Mouse (Mus musculus): ENCODE measurements around the gene Lrrc20. TPM values are rescaled to one million over a fixed set of nuclear protein-coding genes. Genes with fewer than 3 reads are reported as not detected.

The Lrrc20 gene
- polyA plus RNA-seq, 1 experiment from 2014 or later: 9.7 TPM

DNA sequence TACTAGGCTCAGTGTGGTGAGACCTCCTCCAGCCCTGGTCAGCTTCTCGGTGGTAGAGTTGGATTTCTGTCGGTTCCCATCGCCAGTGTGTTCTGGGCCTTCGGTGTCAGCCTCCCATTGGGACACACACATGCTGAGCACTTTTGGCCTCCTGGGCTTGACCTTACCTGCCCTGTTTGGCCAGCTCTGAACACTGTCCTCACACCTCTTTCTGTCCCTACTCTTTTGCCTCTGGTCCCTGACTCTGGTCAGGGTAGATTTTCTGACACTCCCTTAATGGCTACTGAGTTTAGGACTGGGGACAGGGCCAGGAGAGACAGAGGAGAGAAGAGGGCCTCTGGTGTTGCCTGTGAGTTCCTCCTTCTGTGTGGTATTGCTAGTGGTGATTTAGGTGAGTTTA, 4.3 kb downstream of the Lrrc20 start:
- H3K27ac ChIP-seq (replicated peaks; ENCODE audit: low read depth, low read length): no peak overlapping the region

DNA sequence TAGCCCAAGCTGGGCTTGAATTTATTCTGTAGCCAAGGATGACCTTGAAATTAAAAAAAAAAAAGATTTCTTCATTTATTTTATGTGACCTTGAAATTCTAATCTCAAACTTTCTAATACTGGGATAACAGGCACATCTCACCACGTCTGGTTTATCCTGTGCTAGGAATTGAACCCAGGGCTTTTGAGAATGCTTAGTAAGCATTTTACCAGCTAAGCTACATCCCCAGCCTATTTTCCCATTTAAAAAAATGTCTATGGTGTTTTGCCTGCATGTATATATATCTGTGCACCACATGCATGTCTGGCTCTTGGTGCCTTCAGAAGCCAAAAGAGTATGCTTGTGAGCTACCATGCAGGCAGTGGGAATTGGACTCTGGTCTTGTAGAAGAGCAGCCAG, 4.9 kb downstream of the Lrrc20 start:
- H3K27ac ChIP-seq (replicated peaks; ENCODE audit: low read depth, low read length): no peak overlapping the region
- no peak for ATAC-seq (ENCODE audit: low read depth)

More for the DNA sequence above, 4.3 kb downstream of the Lrrc20 start:
- no peak overlapping the region for H3K4me3 ChIP-seq (ENCODE audit: low read depth, low read length)
- H3K9me3 ChIP-seq (ENCODE audit: control insufficient read depth, low read length): no peaks in the 10 kb centered on the region
- ATAC-seq (ENCODE audit: low read depth): no peak
- no peaks in the 10 kb centered on the region for H3K27me3 ChIP-seq (replicated peaks; ENCODE audit: control insufficient read depth, insufficient read depth, low read length)
- H3K9ac ChIP-seq (ENCODE audit: low read depth, low read length): no peak overlapping the region
- DNase-seq (ENCODE audit: low spot score): no peak
- H3K4me1 ChIP-seq (ENCODE audit: control insufficient read depth, insufficient read depth, low read length): peaks cover 5% of the 10 kb centered on the region; the same call in 1 of the 2 replicates
- WGBS: 93% methylated on average over 4 of the region's 4 CpGs
- no peaks in the 10 kb centered on the region for H3K36me3 ChIP-seq (ENCODE audit: control insufficient read depth, insufficient read depth, low read length)
- H3K4me2 ChIP-seq (ENCODE audit: low read depth, low read length): no peak overlapping the region

DNA sequence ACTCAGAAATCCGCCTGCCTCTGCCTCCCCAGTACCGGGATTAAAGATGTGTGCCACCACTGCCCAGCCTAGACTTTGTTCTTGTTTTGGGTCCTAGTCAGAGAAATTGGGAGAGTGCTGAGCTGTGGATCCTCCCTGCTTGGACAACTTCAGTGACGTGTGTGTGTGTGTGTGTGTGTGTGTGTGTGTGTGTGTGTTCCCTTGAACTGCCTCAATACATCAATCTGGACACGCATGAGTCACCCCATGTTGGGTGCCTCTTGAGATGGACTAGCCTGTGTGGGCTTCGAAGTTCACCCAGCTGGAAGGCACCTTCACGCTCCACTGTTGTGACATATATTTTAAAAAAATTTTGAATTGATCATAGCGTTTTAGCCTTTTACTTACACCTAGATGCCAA, 7.2 kb downstream of the Lrrc20 start:
- no peak for ATAC-seq (ENCODE audit: low read depth)
- no peaks in the 10 kb centered on the region for H3K36me3 ChIP-seq (ENCODE audit: control insufficient read depth, insufficient read depth, low read length)
- no peaks in the 10 kb centered on the region for H3K27me3 ChIP-seq (replicated peaks; ENCODE audit: control insufficient read depth, insufficient read depth, low read length)
- no peak overlapping the region for H3K27ac ChIP-seq (replicated peaks; ENCODE audit: low read depth, low read length)
- DNase-seq (ENCODE audit: low spot score): no peak
- H3K4me2 ChIP-seq (ENCODE audit: low read depth, low read length): no peak overlapping the region
- H3K4me3 ChIP-seq (ENCODE audit: low read depth, low read length): no peak overlapping the region
- no peaks in the 10 kb centered on the region for H3K9me3 ChIP-seq (ENCODE audit: control insufficient read depth, low read length)
- no peak overlapping the region for H3K9ac ChIP-seq (ENCODE audit: low read depth, low read length)
- WGBS: 93% methylated on average over 6 of the region's 7 CpGs
- H3K4me1 ChIP-seq (ENCODE audit: control insufficient read depth, insufficient read depth, low read length): no peaks in the 10 kb centered on the region

More for the DNA sequence above, 4.9 kb downstream of the Lrrc20 start:
- DNase-seq (ENCODE audit: low spot score): no peak
- Histone ChIP-seq H3K9me3 (ENCODE audit: control insufficient read depth, low read length) (no peaks in the 10 kb centered on the region), H3K27me3 (replicated peaks; ENCODE audit: control insufficient read depth, insufficient read depth, low read length) (no peaks in the 10 kb centered on the region), H3K9ac (ENCODE audit: low read depth, low read length) (no peak overlapping the region), H3K36me3 (ENCODE audit: control insufficient read depth, insufficient read depth, low read length) (no peaks in the 10 kb centered on the region), H3K4me1 (ENCODE audit: control insufficient read depth, insufficient read depth, low read length) (peaks cover 5% of the 10 kb centered on the region; the same call in 1 of the 2 replicates), H3K4me3 (ENCODE audit: low read depth, low read length) (no peak overlapping the region), H3K4me2 (ENCODE audit: low read depth, low read length) (no peak overlapping the region)
- WGBS: 58% methylated on average over 1 of the region's 1 CpGs

DNA sequence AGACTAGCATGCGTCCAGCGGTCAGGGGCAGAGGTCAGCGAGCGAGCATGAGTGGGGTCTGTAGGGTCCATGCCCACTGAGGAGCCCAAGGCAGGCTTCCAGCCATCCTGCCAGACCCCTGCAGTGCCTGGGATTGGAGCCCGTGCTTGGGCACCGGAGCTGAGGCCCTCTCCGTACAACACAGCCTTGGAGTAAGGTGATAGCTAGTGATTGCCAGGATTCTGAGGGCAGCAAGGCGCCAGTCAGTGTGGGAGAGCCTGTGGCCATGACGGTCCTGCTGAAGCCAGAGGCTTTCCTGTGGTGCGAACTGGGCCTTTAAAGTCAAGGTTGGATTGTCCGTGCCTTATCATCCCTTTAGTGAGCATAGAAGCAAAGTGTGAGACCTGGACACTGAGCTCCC, 9.2 kb downstream of the Lrrc20 start:
- Histone ChIP-seq H3K4me1 (ENCODE audit: control insufficient read depth, insufficient read depth, low read length) (no peaks in the 10 kb centered on the region), H3K27me3 (replicated peaks; ENCODE audit: control insufficient read depth, insufficient read depth, low read length) (no peaks in the 10 kb centered on the region), H3K4me3 (ENCODE audit: low read depth, low read length) (no peak overlapping the region), H3K9me3 (ENCODE audit: control insufficient read depth, low read length) (no peaks in the 10 kb centered on the region), H3K4me2 (ENCODE audit: low read depth, low read length) (no peak overlapping the region), H3K36me3 (ENCODE audit: control insufficient read depth, insufficient read depth, low read length) (no peaks in the 10 kb centered on the region), H3K9ac (ENCODE audit: low read depth, low read length) (no peak overlapping the region), H3K27ac (replicated peaks; ENCODE audit: low read depth, low read length) (no peak overlapping the region)
- WGBS: 76% methylated on average over 11 of the region's 11 CpGs
- ATAC-seq (ENCODE audit: low read depth) (no peak), DNase-seq (ENCODE audit: low spot score) (no peak)

DNA sequence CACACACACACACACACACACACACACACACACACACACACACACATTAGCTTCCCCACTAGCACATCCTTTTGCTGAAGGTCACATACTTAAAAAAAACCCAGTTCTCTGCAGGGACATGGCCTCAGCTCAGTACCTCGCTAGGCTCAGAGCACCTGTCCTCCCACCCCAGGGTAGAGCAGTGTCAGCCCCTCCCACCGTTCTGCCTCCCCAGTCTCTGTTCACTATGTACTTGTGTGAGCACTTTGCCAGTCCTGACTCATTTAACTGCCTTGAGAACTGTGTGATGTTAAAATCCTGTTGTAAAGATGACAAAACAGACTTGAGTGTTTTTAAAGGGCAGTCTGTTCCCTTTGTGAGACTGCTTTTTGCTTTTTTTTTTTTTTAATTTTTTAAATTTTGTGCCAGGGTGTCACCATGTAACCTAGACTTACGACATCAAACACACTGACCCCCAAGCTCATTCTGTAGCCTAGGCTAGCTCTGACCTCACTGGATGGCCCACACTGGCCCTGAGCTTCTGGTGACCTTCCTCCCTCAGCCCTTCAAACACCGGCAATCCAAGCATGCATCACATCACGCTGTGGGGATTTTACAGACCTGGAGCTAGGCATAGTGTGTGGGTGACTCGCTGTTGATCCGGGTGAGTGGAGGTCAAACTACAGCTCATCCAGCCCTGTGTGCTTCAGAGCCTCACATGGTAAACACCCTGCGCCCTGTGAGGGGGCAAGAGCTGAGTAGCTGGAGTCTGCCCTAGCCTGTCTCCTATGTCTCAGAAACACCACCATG, 11.1 kb downstream of the Lrrc20 start:
- no peak for DNase-seq (ENCODE audit: low spot score)
- Histone ChIP-seq H3K9me3 (ENCODE audit: control insufficient read depth, low read length) (no peaks in the 10 kb centered on the region), H3K9ac (ENCODE audit: low read depth, low read length) (no peak overlapping the region), H3K36me3 (ENCODE audit: control insufficient read depth, insufficient read depth, low read length) (no peaks in the 10 kb centered on the region), H3K27ac (replicated peaks; ENCODE audit: low read depth, low read length) (no peak overlapping the region), H3K4me3 (ENCODE audit: low read depth, low read length) (no peak overlapping the region), H3K27me3 (replicated peaks; ENCODE audit: control insufficient read depth, insufficient read depth, low read length) (no peaks in the 10 kb centered on the region), H3K4me2 (ENCODE audit: low read depth, low read length) (no peak overlapping the region), H3K4me1 (ENCODE audit: control insufficient read depth, insufficient read depth, low read length) (no peaks in the 10 kb centered on the region)
- no peak for ATAC-seq (ENCODE audit: low read depth)
- 87% methylated on average over 8 of the region's 8 CpGs for WGBS

DNA sequence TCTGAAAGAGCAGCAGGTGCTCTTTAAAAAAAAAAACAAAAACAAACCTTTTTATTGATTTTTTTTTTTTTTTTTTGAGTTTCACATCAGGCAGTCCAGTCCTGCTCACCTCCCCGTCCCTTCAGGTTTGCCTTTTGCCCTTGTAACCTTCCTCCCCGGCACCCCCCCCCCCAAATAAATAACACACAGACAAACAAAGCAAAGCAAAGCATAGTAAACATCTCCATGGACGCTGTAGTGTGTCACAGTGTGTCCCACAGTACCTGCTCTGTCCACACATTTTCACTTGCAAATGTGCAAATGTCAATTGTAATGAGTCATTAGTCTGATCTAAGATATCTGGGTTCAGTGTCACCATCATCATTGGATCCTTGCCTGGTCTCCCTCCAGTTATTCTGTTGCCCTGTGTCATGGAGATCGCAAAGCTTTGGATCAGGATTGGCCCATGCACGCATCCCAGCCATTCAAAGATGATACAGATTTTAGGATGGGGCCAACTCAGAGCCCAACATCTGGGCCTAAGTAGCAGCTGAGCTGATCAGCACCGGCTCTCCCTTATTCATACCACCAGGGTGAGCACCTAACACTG, 13.0 kb downstream of the Lrrc20 start:
- H3K9me3 ChIP-seq (ENCODE audit: control insufficient read depth, low read length): no peaks in the 10 kb centered on the region
- no peaks in the 10 kb centered on the region for H3K27me3 ChIP-seq (replicated peaks; ENCODE audit: control insufficient read depth, insufficient read depth, low read length)
- no peak overlapping the region for H3K4me3 ChIP-seq (ENCODE audit: low read depth, low read length)
- WGBS: 82% methylated on average over 6 of the region's 6 CpGs
- H3K4me1 ChIP-seq (ENCODE audit: control insufficient read depth, insufficient read depth, low read length): no peaks in the 10 kb centered on the region
- no peaks in the 10 kb centered on the region for H3K36me3 ChIP-seq (ENCODE audit: control insufficient read depth, insufficient read depth, low read length)
- no peak overlapping the region for H3K4me2 ChIP-seq (ENCODE audit: low read depth, low read length)
- ATAC-seq (ENCODE audit: low read depth) (no peak), DNase-seq (ENCODE audit: low spot score) (no peak)
- H3K27ac ChIP-seq (replicated peaks; ENCODE audit: low read depth, low read length): no peak overlapping the region
- no peak overlapping the region for H3K9ac ChIP-seq (ENCODE audit: low read depth, low read length)

DNA sequence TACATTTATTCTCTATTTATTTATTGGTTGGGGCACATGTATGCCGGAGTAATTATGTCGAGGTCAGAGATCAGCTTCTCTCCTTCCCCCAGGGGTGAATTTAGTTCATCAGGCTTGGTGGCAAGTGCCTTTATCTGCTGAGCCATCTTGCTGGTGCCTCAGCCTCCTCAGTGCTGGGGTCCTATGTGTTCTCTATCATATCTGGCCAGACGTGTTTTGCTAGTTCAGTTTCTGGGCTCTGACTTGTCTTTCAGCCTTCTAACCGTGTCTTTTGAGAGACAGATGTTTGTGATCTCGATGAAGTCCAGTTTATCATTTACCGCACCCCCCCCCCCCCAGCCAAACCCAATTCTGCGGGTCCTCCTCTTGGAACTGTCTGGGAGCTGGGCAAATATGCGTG, 16.0 kb downstream of the Lrrc20 start:
- peaks cover 17% of the 10 kb centered on the region for H3K4me1 ChIP-seq (ENCODE audit: control insufficient read depth, insufficient read depth, low read length)
- no peak for ATAC-seq (ENCODE audit: low read depth)
- no peak overlapping the region for H3K4me3 ChIP-seq (ENCODE audit: low read depth, low read length)
- H3K9me3 ChIP-seq (ENCODE audit: control insufficient read depth, low read length): no peaks in the 10 kb centered on the region
- no peak overlapping the region for H3K27ac ChIP-seq (replicated peaks; ENCODE audit: low read depth, low read length)
- 35% methylated on average over 8 of the region's 8 CpGs for WGBS
- no peak overlapping the region for H3K4me2 ChIP-seq (ENCODE audit: low read depth, low read length)
- H3K9ac ChIP-seq (ENCODE audit: low read depth, low read length): no peak overlapping the region
- H3K36me3 ChIP-seq (ENCODE audit: control insufficient read depth, insufficient read depth, low read length): no peaks in the 10 kb centered on the region
- no peaks in the 10 kb centered on the region for H3K27me3 ChIP-seq (replicated peaks; ENCODE audit: control insufficient read depth, insufficient read depth, low read length)
- peak; percentile 38 for DNase-seq (ENCODE audit: low spot score)

DNA sequence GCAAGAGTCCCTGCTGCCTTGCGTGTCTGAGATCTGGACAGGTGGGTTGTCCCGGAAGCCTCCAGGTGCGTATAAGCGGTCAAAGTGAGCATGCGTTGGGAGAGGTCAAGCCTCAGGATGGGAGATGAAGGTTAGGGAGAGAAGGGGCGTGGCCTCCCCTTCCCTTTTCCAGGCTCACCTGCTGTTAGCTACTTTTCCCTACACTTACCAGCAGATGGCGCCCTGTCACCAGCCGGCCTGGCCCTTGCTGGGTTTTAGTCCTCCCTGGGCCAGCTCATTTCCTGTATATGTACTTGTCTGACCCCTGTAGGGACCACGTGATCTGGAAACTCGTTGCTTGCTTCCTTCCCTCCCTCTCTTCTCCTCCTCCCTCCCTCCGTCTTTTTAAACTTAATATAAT, 16.4 kb downstream of the Lrrc20 start:
- no peaks in the 10 kb centered on the region for H3K9me3 ChIP-seq (ENCODE audit: control insufficient read depth, low read length)
- peaks cover 21% of the 10 kb centered on the region for H3K4me1 ChIP-seq (ENCODE audit: control insufficient read depth, insufficient read depth, low read length)
- 10% methylated on average over 7 of the region's 11 CpGs for WGBS
- no peaks in the 10 kb centered on the region for H3K36me3 ChIP-seq (ENCODE audit: control insufficient read depth, insufficient read depth, low read length)
- H3K9ac ChIP-seq (ENCODE audit: low read depth, low read length): no peak overlapping the region
- no peaks in the 10 kb centered on the region for H3K27me3 ChIP-seq (replicated peaks; ENCODE audit: control insufficient read depth, insufficient read depth, low read length)
- no peak overlapping the region for H3K4me2 ChIP-seq (ENCODE audit: low read depth, low read length)
- no peak overlapping the region for H3K27ac ChIP-seq (replicated peaks; ENCODE audit: low read depth, low read length)
- peak; percentile 82 for DNase-seq (ENCODE audit: low spot score)
- no peak overlapping the region for H3K4me3 ChIP-seq (ENCODE audit: low read depth, low read length)
- peak; percentile 55; the same call in 1 of the 2 replicates for ATAC-seq (ENCODE audit: low read depth)

Data from embryonic facial prominence, embryonic 14.5 days (tissue).